In the genomic region with DNA sequence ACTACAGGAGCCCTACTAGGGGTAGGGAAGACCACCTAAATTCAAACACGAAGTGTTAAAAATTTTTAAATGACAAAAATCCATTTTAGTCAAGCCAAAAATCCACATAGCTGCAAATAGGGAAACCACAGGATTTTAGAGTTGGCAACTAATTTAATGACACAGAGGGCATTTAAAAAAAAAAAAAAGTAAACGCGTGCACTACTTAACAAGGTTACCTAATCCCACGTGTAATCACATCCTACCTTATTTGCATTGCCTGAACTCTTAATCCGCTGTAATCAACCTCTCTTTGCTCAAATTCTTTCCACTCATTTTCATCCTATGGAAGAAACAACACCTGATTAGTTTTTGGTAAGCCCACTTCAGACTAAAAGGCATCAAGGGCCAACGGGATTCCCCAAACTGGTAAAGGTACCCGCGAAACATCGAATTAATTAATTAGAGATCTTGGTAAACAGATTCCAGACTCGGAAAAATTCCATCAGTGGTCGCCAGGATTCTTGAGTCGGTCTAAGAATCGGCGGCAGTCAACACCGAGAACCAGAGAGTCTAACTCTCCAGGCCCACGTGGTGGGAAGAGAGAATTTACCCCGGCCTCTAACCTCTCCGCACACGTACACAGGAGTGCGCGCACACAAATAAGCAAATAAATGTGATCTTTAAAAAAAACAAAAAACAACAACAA, we compare ENCODE assay signal across 8 mouse cellular contexts. TPM values are rescaled to one million over a fixed set of nuclear protein-coding genes. Genes with fewer than 3 reads are reported as not detected.
A peak's percentile ranks its signal among the peaks of the same experiment; 100 is the strongest.
DNase-seq lines count a peak whose midpoint lies in the region; ATAC-seq and TF ChIP-seq lines count a peak whose summit lies in the region.

No protein-coding gene starts in this region.

- H3K4me3 ChIP-seq in bone marrow macrophage, adult 2 months (ENCODE audit: insufficient read depth, low read length) = peak overlapping the region; percentile 86
- peak overlapping the region; percentile 81 for H3K4me3 ChIP-seq in forebrain, postnatal 0 days (ENCODE audit: low read depth, low read length)
- H3K4me3 ChIP-seq in kidney, embryonic 15.5 days (replicated peaks) = peak overlapping the region; percentile 85
- H3K4me3 ChIP-seq in macrophage (ENCODE audit: inconsistent target) = peak overlapping the region; percentile 86

- H3K4me2 ChIP-seq in forebrain, postnatal 0 days (ENCODE audit: low read depth) = peak overlapping the region; percentile 92
- H3K4me2 ChIP-seq in kidney, embryonic 15.5 days = peak overlapping the region; percentile 81

- peaks cover 20% of the 10 kb centered on the region for H3K4me1 ChIP-seq in bone marrow macrophage, adult 2 months (ENCODE audit: control insufficient read depth, insufficient read depth, low read length)
- peaks cover 14% of the 10 kb centered on the region for H3K4me1 ChIP-seq in forebrain, postnatal 0 days (ENCODE audit: insufficient read depth)
- H3K4me1 ChIP-seq in kidney, embryonic 15.5 days = peaks cover 19% of the 10 kb centered on the region

- no peaks in the 10 kb centered on the region for H3K27me3 ChIP-seq in forebrain, postnatal 0 days (ENCODE audit: insufficient read depth, low read length)
- H3K27me3 ChIP-seq in kidney, embryonic 15.5 days = no peaks in the 10 kb centered on the region

- peak overlapping the region; percentile 86 for H3K9ac ChIP-seq in forebrain, postnatal 0 days
- H3K9ac ChIP-seq in kidney, embryonic 15.5 days = peak overlapping the region; percentile 95

- no peak overlapping the region for H3K27ac ChIP-seq in bone marrow macrophage, adult 2 months (ENCODE audit: insufficient read depth, low read depth, low read length)
- H3K27ac ChIP-seq in forebrain, postnatal 0 days (ENCODE audit: low read depth, low read length) = no peak overlapping the region
- no peak overlapping the region; the same call in 1 of the 2 replicates for H3K27ac ChIP-seq in kidney, embryonic 15.5 days
- H3K27ac ChIP-seq in macrophage = peak overlapping the region; percentile 65; the same call in 1 of the 2 replicates

- H3K79me2 ChIP-seq in macrophage (ENCODE audit: inconsistent target) = peaks cover 58% of the 10 kb centered on the region

- DNase-seq in layer of hippocampus, postnatal 14 days (ENCODE audit: low spot score in 2 of 2) = peak; percentile 4 to 24
- no peak for DNase-seq in layer of hippocampus, adult 9-10 months (ENCODE audit: low spot score)
- DNase-seq in forebrain, postnatal 0 days = peak; percentile 17
- peak; percentile 30 for DNase-seq in thymus, postnatal 25 days

- ATAC-seq in forebrain, postnatal 0 days = no peak
- no peak for ATAC-seq in kidney, embryonic 15.5 days (replicated peaks; ENCODE audit: low FRiP score)
- no peak for ATAC-seq in activated CD4-positive, CD25-positive, alpha-beta regulatory T cell, adult 4 months

- TF ChIP-seq POLR2A in bone marrow macrophage, adult 2 months (IDR thresholded peaks at IDR 0.05; ENCODE audit: borderline replicate concordance, low read depth, low read length) = no peak

- no peaks in the 10 kb centered on the region for H3K9me3 ChIP-seq in forebrain, postnatal 0 days (ENCODE audit: low read length)
- no peaks in the 10 kb centered on the region for H3K9me3 ChIP-seq in kidney, embryonic 15.5 days (replicated peaks)

- no peak for TF ChIP-seq CTCF in bone marrow macrophage, adult 2 months (IDR thresholded peaks at IDR 0.05; ENCODE audit: low read depth, low read length)
- 0 out of 2 replicates have a peak, but pooled peaks have one; percentile 8 for TF ChIP-seq CTCF in forebrain, postnatal 0 days (IDR thresholded peaks at IDR 0.05; ENCODE audit: low read depth)

- 2% methylated on average over 21 of the region's 21 CpGs for WGBS in forebrain, postnatal 0 days
- 1% methylated on average over 21 of the region's 21 CpGs for WGBS in kidney, embryonic 15.5 days
- 6% methylated on average over 21 of the region's 21 CpGs for WGBS in macrophage (ENCODE audit: missing documents)

- H3K36me3 ChIP-seq in forebrain, postnatal 0 days (ENCODE audit: insufficient read depth) = no peaks in the 10 kb centered on the region; the same call in 1 of the 2 replicates
- H3K36me3 ChIP-seq in kidney, embryonic 15.5 days = peaks cover 36% of the 10 kb centered on the region
- H3K36me3 ChIP-seq in macrophage (ENCODE audit: inconsistent target) = peaks cover 7% of the 10 kb centered on the region; the same call in 1 of the 2 replicates

RNA-seq across cellular contexts. Expression of a gene that starts 1.8 kb away (rescaled TPM):
- total RNA-seq in layer of hippocampus, postnatal 14 days (2021) = 10 to 100 TPM; 88.0 to 93.6 TPM
- polyA plus RNA-seq in bone marrow macrophage, adult 2 months (2012; ENCODE audit: insufficient read depth, insufficient read length, missing spikeins) = 87.7 and 93.1 TPM in 2 replicates
- 105 and 126 TPM in 2 replicates for total RNA-seq in forebrain, postnatal 0 days (2014; rRNA removed)
- 84.3 and 89.1 TPM in 2 replicates for polyA plus RNA-seq in forebrain, postnatal 0 days (2015; fragmentation: Nextera tagmentation; extraction: Ambion mirVana)
- 110 and 144 TPM in 2 replicates for polyA plus RNA-seq in kidney, embryonic 15.5 days (2015; fragmentation: Nextera tagmentation; extraction: Ambion mirVana)
- 100 to 1,000 TPM in 12 of 26 experiments, 10 to 100 TPM in 14; 47.4 to 265 (median 76.8) TPM for total RNA-seq in macrophage (2018; cell fraction: chromatin; rRNA removed)
- total RNA-seq in macrophage (2018; cell fraction: cytosol; rRNA removed) = 100 to 1,000 TPM in 21 of 26 experiments, 10 to 100 TPM in 5; 92.3 to 201 (median 118) TPM
- 100 to 1,000 TPM in 14 of 26 experiments, 10 to 100 TPM in 12; 69.2 to 204 (median 103) TPM for total RNA-seq in macrophage (2018; cell fraction: nucleus; rRNA removed)
- 64.7 to 124 TPM (median 103 TPM) in 3 replicates for polyA plus RNA-seq in macrophage (2018)
- polyA plus RNA-seq in activated CD4-positive, CD25-positive, alpha-beta regulatory T cell, adult 4 months (2017; shearing (Covaris generic)) = 100 to 1,000 TPM in 1 of 2 experiments, 10 to 100 TPM in 1; 72.7 to 110 TPM

RNA-seq across cellular contexts. Expression of a gene that starts 58.9 kb away (rescaled TPM):
- total RNA-seq in layer of hippocampus, postnatal 14 days (2021) = 10 to 100 TPM; 20.5 to 27.4 TPM
- 43.9 and 49.4 TPM in 2 replicates for polyA plus RNA-seq in bone marrow macrophage, adult 2 months (2012; ENCODE audit: insufficient read depth, insufficient read length, missing spikeins)
- total RNA-seq in forebrain, postnatal 0 days (2014; rRNA removed) = 24.8 and 29.2 TPM in 2 replicates
- 13.5 and 15.8 TPM in 2 replicates for polyA plus RNA-seq in forebrain, postnatal 0 days (2015; fragmentation: Nextera tagmentation; extraction: Ambion mirVana)
- polyA plus RNA-seq in kidney, embryonic 15.5 days (2015; fragmentation: Nextera tagmentation; extraction: Ambion mirVana) = 69.2 and 69.5 TPM in 2 replicates
- total RNA-seq in macrophage (2018; cell fraction: chromatin; rRNA removed) = 100 to 1,000 TPM in 8 of 26 experiments, 10 to 100 TPM in 18; 23.5 to 131 (median 82.4) TPM
- total RNA-seq in macrophage (2018; cell fraction: cytosol; rRNA removed) = 10 to 100 TPM; 10.9 to 22.3 (median 17.0) TPM
- total RNA-seq in macrophage (2018; cell fraction: nucleus; rRNA removed) = 100 to 1,000 TPM in 1 of 26 experiments, 10 to 100 TPM in 25; 13.5 to 169 (median 45.5) TPM
- polyA plus RNA-seq in macrophage (2018) = 16.2 to 48.0 TPM (median 21.8 TPM) in 3 replicates
- polyA plus RNA-seq in activated CD4-positive, CD25-positive, alpha-beta regulatory T cell, adult 4 months (2017; shearing (Covaris generic)) = 10 to 100 TPM; 26.2 to 30.4 TPM

RNA-seq across cellular contexts. Expression of a gene that starts 59.0 kb away (rescaled TPM):
- under 1 TPM; 0.28 to 0.98 TPM for total RNA-seq in layer of hippocampus, postnatal 14 days (2021)
- polyA plus RNA-seq in bone marrow macrophage, adult 2 months (2012; ENCODE audit: insufficient read depth, insufficient read length, missing spikeins) = not detected in 2 replicates
- total RNA-seq in forebrain, postnatal 0 days (2014; rRNA removed) = 0.10 and 0.23 TPM in 2 replicates
- 0.10 and 0.74 TPM in 2 replicates for polyA plus RNA-seq in forebrain, postnatal 0 days (2015; fragmentation: Nextera tagmentation; extraction: Ambion mirVana)
- polyA plus RNA-seq in kidney, embryonic 15.5 days (2015; fragmentation: Nextera tagmentation; extraction: Ambion mirVana) = 2.2 and 2.4 TPM in 2 replicates
- 10 to 100 TPM in 1 of 26 experiments, 1 to 10 TPM in 12, not detected in 13; 1.5 to 13.1 (median 2.6) TPM for total RNA-seq in macrophage (2018; cell fraction: chromatin; rRNA removed)
- total RNA-seq in macrophage (2018; cell fraction: cytosol; rRNA removed) = under 1 TPM in 6 of 26 experiments, not detected in 20; 0.17 to 0.81 (median 0.40) TPM
- 1 to 10 TPM in 15 of 26 experiments, not detected in 11; 1.4 to 6.7 (median 3.2) TPM for total RNA-seq in macrophage (2018; cell fraction: nucleus; rRNA removed)
- not detected in 3 replicates for polyA plus RNA-seq in macrophage (2018)
- polyA plus RNA-seq in activated CD4-positive, CD25-positive, alpha-beta regulatory T cell, adult 4 months (2017; shearing (Covaris generic)) = under 1 TPM in 1 of 2 experiments, not detected in 1; 0.93 TPM
